Mouse (Mus musculus) kidney, embryonic 14.5 days (tissue): ENCODE results near the gene Casc3. TPM values are rescaled to one million over a fixed set of nuclear protein-coding genes. Genes with fewer than 3 reads are reported as not detected.

Source experiments
- polyA plus RNA-seq: library from polyadenylated mRNA; unstranded; fragments of >200 nt; fragmentation: Nextera tagmentation; extraction: Ambion mirVana; gene quantifications from 2 replicates; pipeline ENCODE4 v1.2.1, GENCODE M21; 2014

Casc3 gene
- polyA plus RNA-seq, 1 experiment from 2014 or later, result 43.1 TPM

Other genes starting within 250 kb of the Casc3 start
- 7.1 and 26.6 TPM in 2 replicates for gene Ormdl3, start 217.5 kb upstream of the Casc3 start, polyA plus RNA-seq
- gene Lrrc3c, start 206.6 kb upstream of the Casc3 start, polyA plus RNA-seq, result not detected in 2 replicates
- gene Gm12355, start 179.2 kb upstream of the Casc3 start, polyA plus RNA-seq, result 0.60 and 1.2 TPM in 2 replicates
- gene Gsdma3, start 178.5 kb upstream of the Casc3 start, polyA plus RNA-seq, result not detected in 2 replicates
- not detected in 2 replicates for gene Gsdma2, start 158.1 kb upstream of the Casc3 start, polyA plus RNA-seq
- gene Gsdma, start 140.6 kb upstream of the Casc3 start, polyA plus RNA-seq, result 0.16 TPM in 1 of 2 replicates, not detected in the other
- 181 and 187 TPM in 2 replicates for gene Psmd3, start 122.4 kb upstream of the Casc3 start, polyA plus RNA-seq
- gene Csf3, start 103.6 kb upstream of the Casc3 start, polyA plus RNA-seq, result not detected in 2 replicates
- 39.5 and 59.1 TPM in 2 replicates for gene Med24, start 75.5 kb upstream of the Casc3 start, polyA plus RNA-seq
- gene Thra, start 64.3 kb upstream of the Casc3 start, polyA plus RNA-seq, result 28.0 and 31.8 TPM in 2 replicates
- gene Nr1d1, start 29.6 kb upstream of the Casc3 start, polyA plus RNA-seq, result 1.6 and 2.6 TPM in 2 replicates
- 21.6 and 33.7 TPM in 2 replicates for gene Msl1, start 9.4 kb upstream of the Casc3 start, polyA plus RNA-seq
- 1.6 and 2.4 TPM in 2 replicates for gene Rapgefl1, start 31.9 kb downstream of the Casc3 start, polyA plus RNA-seq
- 6.5 and 6.7 TPM in 2 replicates for gene Wipf2, start 58.7 kb downstream of the Casc3 start, polyA plus RNA-seq
- gene Cdc6, start 102.9 kb downstream of the Casc3 start, polyA plus RNA-seq, result 32.5 and 44.1 TPM in 2 replicates
- 27.7 and 36.7 TPM in 2 replicates for gene Rara, start 122.9 kb downstream of the Casc3 start, polyA plus RNA-seq
- gene Gjd3, start 178.1 kb downstream of the Casc3 start, polyA plus RNA-seq, result 0.64 TPM in 1 of 2 replicates, not detected in the other
- gene Top2a, start 219.3 kb downstream of the Casc3 start, polyA plus RNA-seq, result 284 and 300 TPM in 2 replicates
- gene Igfbp4, start 236.3 kb downstream of the Casc3 start, polyA plus RNA-seq, result 421 and 542 TPM in 2 replicates